Mouse (Mus musculus): ENCODE data around the gene Sez6l2.

The Sez6l2 gene

GRCm38 (mm10) chr7:127009307-127010085 is 59.1 kb downstream of the Sez6l2 start:
- no peak for DNase-seq

GRCm38 (mm10) chr7:127011051-127011450 is 60.7 kb downstream of the Sez6l2 start:
- DNase-seq: no peak

- no peak for DNase-seq
Observed at GRCm38 (mm10) chr7:127011717-127012116, 61.4 kb downstream of the Sez6l2 start.

- DNase-seq: no peak
Observed at GRCm38 (mm10) chr7:127012374-127012773, 62.0 kb downstream of the Sez6l2 start.

- no peak for DNase-seq
Observed at GRCm38 (mm10) chr7:127012845-127013244, 62.5 kb downstream of the Sez6l2 start.

- no peak for DNase-seq
Observed at GRCm38 (mm10) chr7:127013385-127013784, 63.0 kb downstream of the Sez6l2 start.

- peak; percentile 64 for DNase-seq
Observed at GRCm38 (mm10) chr7:127014320-127014719, 64.0 kb downstream of the Sez6l2 start, which contains the start of gene Mvp. Gene Mvp, minus strand, starts transcription at chr7:127014621.

GRCm38 (mm10) chr7:127014993-127015392 is 64.6 kb downstream of the Sez6l2 start:
- no peak for DNase-seq

GRCm38 (mm10) chr7:127016081-127016480 is 65.7 kb downstream of the Sez6l2 start:
- no peak for DNase-seq

- DNase-seq: no peak
Observed at GRCm38 (mm10) chr7:127016481-127016485, 65.9 kb downstream of the Sez6l2 start, which contains the start of gene Pagr1b. Gene Pagr1b, minus strand, starts transcription at chr7:127016484.

GRCm38 (mm10) chr7:127016486-127016938 is 66.1 kb downstream of the Sez6l2 start:
- no peak for DNase-seq

GRCm38 (mm10) chr7:127016971-127017949 is 66.9 kb downstream of the Sez6l2 start, which contains the start of gene Pagr1a:
Gene Pagr1a, minus strand, starts transcription at chr7:127017352.
- DNase-seq: peak; percentile 97

- no peak for DNase-seq
Observed at GRCm38 (mm10) chr7:127017950-127018345, 67.6 kb downstream of the Sez6l2 start.

- no peak for DNase-seq
Observed at GRCm38 (mm10) chr7:127018416-127019305, 68.3 kb downstream of the Sez6l2 start.

GRCm38 (mm10) chr7:127019306-127019960 is 69.1 kb downstream of the Sez6l2 start:
- no peak for DNase-seq

- no peak for DNase-seq
Observed at GRCm38 (mm10) chr7:127020031-127020430, 69.7 kb downstream of the Sez6l2 start.
